Mouse (Mus musculus) G1E (cell line): ENCODE measurements around the gene Spg7.

Experiments
- CTCF ChIP-seq: IDR thresholded peaks from 2 replicates; pipeline ENCODE4 v1.5.1; 2012; ENCODE audit warnings: low read depth, low read length, inconsistent platforms, mixed read lengths
- GATA1 ChIP-seq: IDR thresholded peaks from 2 replicates; pipeline ENCODE4 v1.6.1; 2012; ENCODE audit warnings: borderline replicate concordance, low read length, inconsistent platforms, mixed read lengths
- POLR2AphosphoS5 ChIP-seq: IDR thresholded peaks from 2 replicates; pipeline ENCODE4 v1.6.1; 2012; ENCODE audit warnings: low read depth, low read length, inconsistent platforms; ENCODE audit not compliant: insufficient replicate concordance
- TAL1 ChIP-seq: conservative IDR thresholded peaks from 2 replicates; pipeline ENCODE4 v1.6.1; 2012; ENCODE audit warnings: low read depth, low read length, inconsistent platforms, mixed read lengths

DNA sequence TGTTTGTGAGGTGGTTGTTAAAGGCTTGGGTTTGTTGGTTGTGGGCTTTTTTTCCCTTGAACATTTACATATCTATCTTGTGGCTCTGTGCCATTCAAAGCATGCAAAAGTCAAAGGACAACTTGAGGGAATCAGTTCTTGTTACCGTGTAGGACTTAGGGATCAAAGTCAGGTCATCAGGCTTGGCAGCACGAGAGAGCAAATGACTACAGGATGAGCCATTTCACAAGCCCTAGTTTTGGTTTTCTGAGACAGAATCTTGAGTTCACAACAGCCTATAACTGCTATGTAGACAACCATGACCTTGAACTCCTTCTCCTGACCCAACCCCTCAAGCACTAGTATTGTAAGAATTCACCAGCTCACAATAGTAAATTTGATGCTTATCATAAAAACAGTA, 24.4 kb upstream of the Spg7 start:
- TF ChIP-seq GATA1, result no peak
- TF ChIP-seq CTCF, result no peak
- no peak for TF ChIP-seq POLR2AphosphoS5
- TF ChIP-seq TAL1, result no peak
